Mouse (Mus musculus): Measurements from ENCODE around the gene Il18bp.
A peak's percentile ranks its signal among the peaks of the same experiment; 100 is the strongest.
"Not testable (repeated sequence)": the region's sequence is repeated elsewhere in the genome, so short reads cannot be mapped to it uniquely, and the experiment has no call there.

Gene Il18bp

GRCm38 (mm10) chr7:102018590-102018989 is at the start of gene Il18bp:
TSS of gene Il18bp (minus strand) at chr7:102018690.
- no peak for DNase-seq (ENCODE audit: low spot score in 2 of 2)

GRCm38 (mm10) chr7:102066363-102066762 is 47.9 kb upstream of the Il18bp start:
- DNase-seq (ENCODE audit: low spot score in 2 of 2) = no peak

- DNase-seq (ENCODE audit: low spot score in 2 of 2) = peak; percentile 83 to 88
Measured at GRCm38 (mm10) chr7:102065046-102065891, 46.8 kb upstream of the Il18bp start, which contains the start of the genes Rnf121, Xndc1 and Xntrpc. TSS of gene Rnf121 (minus strand) at chr7:102065469. TSS of gene Xndc1 (plus strand) at chr7:102065511. TSS of gene Xntrpc (plus strand) at chr7:102065713.

GRCm38 (mm10) chr7:102064655-102065045 is 46.2 kb upstream of the Il18bp start:
- no peak for DNase-seq (ENCODE audit: low spot score in 2 of 2)

GRCm38 (mm10) chr7:102063891-102064290 is 45.4 kb upstream of the Il18bp start:
- no peak for DNase-seq (ENCODE audit: low spot score in 2 of 2)

- DNase-seq (ENCODE audit: low spot score in 2 of 2) = no peak
Measured at GRCm38 (mm10) chr7:102062203-102062602, 43.7 kb upstream of the Il18bp start.

GRCm38 (mm10) chr7:102061353-102061752 is 42.9 kb upstream of the Il18bp start:
- DNase-seq (ENCODE audit: low spot score in 2 of 2) = no peak

GRCm38 (mm10) chr7:102048524-102048923 is 30.0 kb upstream of the Il18bp start:
- not testable (repeated sequence) for DNase-seq (ENCODE audit: low spot score in 2 of 2)

GRCm38 (mm10) chr7:102042314-102042713 is 23.8 kb upstream of the Il18bp start:
- no peak for DNase-seq (ENCODE audit: low spot score in 2 of 2)

- no peak for DNase-seq (ENCODE audit: low spot score in 2 of 2)
Measured at GRCm38 (mm10) chr7:102037318-102037717, 18.8 kb upstream of the Il18bp start.

GRCm38 (mm10) chr7:102035534-102035933 is 17.0 kb upstream of the Il18bp start:
- DNase-seq (ENCODE audit: low spot score in 2 of 2) = no peak

- no peak for DNase-seq (ENCODE audit: low spot score in 2 of 2)
Measured at GRCm38 (mm10) chr7:102034904-102035303, 16.4 kb upstream of the Il18bp start.

GRCm38 (mm10) chr7:102025187-102026119 is 7.0 kb upstream of the Il18bp start:
- DNase-seq (ENCODE audit: low spot score in 2 of 2) = no peak

- no peak for DNase-seq (ENCODE audit: low spot score in 2 of 2)
Measured at GRCm38 (mm10) chr7:102023821-102024220, 5.3 kb upstream of the Il18bp start.

GRCm38 (mm10) chr7:102020934-102021333 is 2.4 kb upstream of the Il18bp start:
- DNase-seq (ENCODE audit: low spot score in 2 of 2) = not testable (repeated sequence)

- no peak for DNase-seq (ENCODE audit: low spot score in 2 of 2)
Measured at GRCm38 (mm10) chr7:102019362-102019761, 872 bp upstream of the Il18bp start.

GRCm38 (mm10) chr7:102018034-102018433 is 456 bp downstream of the Il18bp start:
- DNase-seq (ENCODE audit: low spot score in 2 of 2) = no peak

- no peak for DNase-seq (ENCODE audit: low spot score in 2 of 2)
Measured at GRCm38 (mm10) chr7:102017452-102017851, 1.0 kb downstream of the Il18bp start.

GRCm38 (mm10) chr7:102016936-102017335 is 1.6 kb downstream of the Il18bp start:
- DNase-seq (ENCODE audit: low spot score in 2 of 2) = no peak

GRCm38 (mm10) chr7:102014995-102015394 is 3.5 kb downstream of the Il18bp start:
- DNase-seq (ENCODE audit: low spot score in 2 of 2) = no peak

- DNase-seq (ENCODE audit: low spot score in 2 of 2) = no peak
Measured at GRCm38 (mm10) chr7:102013416-102013815, 5.1 kb downstream of the Il18bp start.

GRCm38 (mm10) chr7:102011855-102012254 is 6.6 kb downstream of the Il18bp start:
- DNase-seq (ENCODE audit: low spot score in 2 of 2) = no peak
